Mouse (Mus musculus) testis, postnatal 14 days (tissue): ENCODE data around the gene Sla2.
"Not testable (repeated sequence)": the region's sequence is repeated elsewhere in the genome, so short reads cannot be mapped to it uniquely, and the experiment has no call there.

Experiments
- DNase-seq: peaks from one replicate; pipeline ENCODE4 v3.0.0; 2021; ENCODE audit warnings: low spot score

Sla2 gene

GRCm38 (mm10) chr2:156901344-156901743 is 14.4 kb upstream of the Sla2 start:
- DNase-seq = no peak

GRCm38 (mm10) chr2:156899184-156899583 is 12.2 kb upstream of the Sla2 start:
- no peak for DNase-seq

GRCm38 (mm10) chr2:156898374-156898773 is 11.4 kb upstream of the Sla2 start:
- DNase-seq = no peak

GRCm38 (mm10) chr2:156897034-156897433 is 10.0 kb upstream of the Sla2 start:
- DNase-seq = no peak

DNA sequence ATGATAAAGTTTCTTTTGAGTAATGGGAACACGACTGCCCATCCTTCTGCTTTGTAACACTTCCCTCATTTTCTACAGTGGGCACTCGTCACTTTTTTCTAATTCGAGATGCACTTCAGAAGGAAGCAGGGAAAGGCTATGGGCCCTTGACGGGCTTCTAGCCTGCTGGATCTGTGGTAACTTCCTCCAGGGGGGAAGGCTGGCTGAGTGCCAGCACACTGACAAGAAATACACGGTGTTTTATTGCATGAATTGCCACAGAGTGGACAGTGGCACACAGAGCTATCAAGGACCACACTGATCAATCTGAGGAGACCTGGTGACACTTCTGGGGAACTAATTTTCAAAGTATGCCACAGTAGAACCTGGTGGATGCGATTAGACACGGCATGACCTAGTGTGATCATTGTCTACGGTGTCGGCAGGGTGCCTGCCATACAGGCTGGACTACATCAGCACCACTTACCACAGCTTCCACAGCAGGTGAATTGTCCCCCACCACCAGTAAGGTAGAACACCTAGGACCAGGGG is 9.5 kb upstream of the Sla2 start:
- no peak for DNase-seq

- DNase-seq = no peak
These were observed 7.7 kb upstream of the Sla2 start for GRCm38 (mm10) chr2:156894496-156895265.

DNA sequence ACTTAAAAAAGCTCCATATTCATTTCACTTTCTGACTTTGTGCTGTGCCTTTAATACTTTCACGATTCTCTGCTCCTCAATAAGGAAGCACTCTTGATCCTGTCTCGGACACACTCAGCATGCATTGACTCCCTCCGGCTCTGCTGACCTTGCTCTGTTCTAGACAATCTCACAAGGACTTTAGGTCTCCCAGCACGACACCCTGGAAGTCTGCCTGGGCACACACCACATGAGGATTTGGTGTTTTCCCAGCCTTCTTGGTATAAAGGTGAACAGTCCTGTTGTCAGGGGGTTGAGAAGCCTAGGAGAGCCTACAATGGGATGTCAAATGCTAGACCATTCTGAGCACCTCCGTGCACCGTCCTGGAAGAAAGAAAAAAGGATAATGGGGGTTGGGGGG is 5.8 kb upstream of the Sla2 start:
- DNase-seq = no peak

DNA sequence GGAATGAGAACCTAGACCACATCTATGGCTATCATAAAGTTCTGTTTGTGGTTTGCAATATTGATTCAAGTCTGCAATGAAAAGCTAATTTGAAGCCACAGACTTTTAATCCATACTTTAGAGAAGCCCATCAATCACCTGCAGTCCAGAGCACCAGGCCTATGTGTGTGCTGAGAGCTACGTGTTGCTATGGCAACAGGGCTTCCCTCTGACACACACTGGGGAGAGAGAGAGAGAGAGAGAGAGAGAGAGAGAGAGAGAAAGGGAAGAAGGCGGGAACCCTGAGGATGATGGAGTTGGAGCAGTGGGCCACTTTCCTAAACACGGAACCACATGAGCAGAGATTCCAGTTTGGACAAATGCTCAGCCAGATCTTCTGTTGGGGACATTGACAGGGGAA is 5.2 kb upstream of the Sla2 start:
- DNase-seq = no peak

GRCm38 (mm10) chr2:156888490-156888889 is 1.5 kb upstream of the Sla2 start:
- no peak for DNase-seq

- DNase-seq = no peak
These were observed 834 bp downstream of the Sla2 start for GRCm38 (mm10) chr2:156886084-156886631.

DNA sequence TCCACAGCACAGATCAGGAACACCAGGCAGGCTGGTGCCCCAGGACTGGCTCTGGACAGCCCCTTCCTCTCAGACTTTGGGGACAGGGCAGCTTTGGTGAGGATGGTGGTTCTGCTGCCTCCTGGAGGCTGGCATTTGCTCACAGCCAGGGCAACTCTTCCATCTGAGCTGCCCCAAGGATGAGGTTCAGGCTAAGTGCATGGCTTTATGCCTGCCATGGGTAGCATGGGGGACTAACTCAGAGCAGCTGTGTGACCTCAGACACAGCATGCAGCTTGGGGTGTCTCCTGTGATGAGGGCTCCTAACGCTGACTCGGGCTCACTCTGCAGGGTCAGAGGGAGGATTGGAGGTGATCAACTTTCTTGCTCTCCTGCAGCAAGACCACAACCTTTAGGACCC is 1.3 kb downstream of the Sla2 start:
- DNase-seq = not testable (repeated sequence)

- no peak for DNase-seq
These were observed 2.4 kb downstream of the Sla2 start for GRCm38 (mm10) chr2:156884396-156885211.

DNA sequence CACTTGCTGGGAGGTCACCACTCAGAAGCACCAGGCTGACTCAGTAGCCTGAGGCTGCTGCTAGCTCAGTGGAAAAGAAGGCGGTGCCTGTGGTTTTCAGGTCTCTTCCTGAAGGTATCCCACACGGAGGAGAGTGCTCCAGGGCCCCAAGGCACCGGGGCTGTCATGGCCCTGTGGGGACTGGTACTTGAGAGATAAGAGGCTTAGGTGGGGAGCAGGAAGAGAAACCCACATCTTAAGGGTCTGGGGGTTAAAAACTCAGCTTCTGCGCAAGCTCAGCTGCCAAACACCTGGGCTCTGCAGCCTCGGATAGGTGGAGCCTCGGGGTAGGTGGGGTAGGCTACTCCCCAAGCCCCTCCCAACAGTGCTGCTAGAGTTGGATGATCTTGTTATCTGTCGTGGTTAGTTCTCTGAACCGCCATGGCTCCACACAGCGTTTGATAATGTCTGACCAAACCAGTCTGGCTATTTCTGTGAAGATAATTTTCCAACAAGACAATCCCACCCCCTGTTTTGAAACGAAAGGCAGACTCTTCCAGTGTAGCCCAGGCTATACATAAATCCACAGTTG is 4.5 kb downstream of the Sla2 start:
- no peak for DNase-seq

DNA sequence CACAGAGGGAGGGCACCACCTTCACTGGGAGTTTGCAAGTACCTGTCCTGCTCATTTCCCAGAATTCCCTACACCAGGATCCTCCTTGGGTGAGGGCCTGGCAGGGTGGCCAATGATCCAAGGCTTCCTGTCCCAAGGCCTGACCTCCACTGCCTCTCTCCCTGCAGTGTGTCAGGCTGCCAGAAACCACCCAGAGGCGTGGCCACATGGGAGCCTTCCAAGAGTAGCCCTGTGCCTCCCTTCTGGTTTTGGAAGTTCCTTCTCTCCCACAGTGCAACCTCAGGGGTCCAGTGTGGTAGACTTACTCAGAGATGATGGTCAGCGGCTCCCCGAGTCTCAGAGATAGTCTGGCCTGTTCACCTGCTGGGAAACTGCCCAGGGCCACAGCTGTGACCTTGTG is 7.5 kb downstream of the Sla2 start:
- DNase-seq = no peak

DNA sequence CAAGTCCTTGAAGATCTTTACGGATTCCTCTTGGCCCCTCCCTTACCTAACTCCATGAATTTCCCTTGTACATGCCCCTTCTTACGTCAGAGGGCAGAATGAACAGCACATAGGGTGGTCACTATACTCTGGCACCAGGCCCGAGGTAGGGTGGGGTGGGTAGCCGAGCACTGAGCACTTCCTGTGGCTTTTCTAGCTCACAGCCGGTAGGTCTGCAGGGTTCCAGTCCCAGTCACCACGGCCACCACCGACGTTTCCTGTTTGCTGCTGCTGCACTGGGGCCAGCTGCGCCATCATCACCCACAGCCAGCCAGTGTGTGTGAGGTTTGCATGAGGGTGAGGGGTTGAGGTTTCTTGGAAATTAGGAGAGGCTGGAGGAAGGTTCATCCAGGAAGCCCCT is 9.3 kb downstream of the Sla2 start:
- no peak for DNase-seq

DNA sequence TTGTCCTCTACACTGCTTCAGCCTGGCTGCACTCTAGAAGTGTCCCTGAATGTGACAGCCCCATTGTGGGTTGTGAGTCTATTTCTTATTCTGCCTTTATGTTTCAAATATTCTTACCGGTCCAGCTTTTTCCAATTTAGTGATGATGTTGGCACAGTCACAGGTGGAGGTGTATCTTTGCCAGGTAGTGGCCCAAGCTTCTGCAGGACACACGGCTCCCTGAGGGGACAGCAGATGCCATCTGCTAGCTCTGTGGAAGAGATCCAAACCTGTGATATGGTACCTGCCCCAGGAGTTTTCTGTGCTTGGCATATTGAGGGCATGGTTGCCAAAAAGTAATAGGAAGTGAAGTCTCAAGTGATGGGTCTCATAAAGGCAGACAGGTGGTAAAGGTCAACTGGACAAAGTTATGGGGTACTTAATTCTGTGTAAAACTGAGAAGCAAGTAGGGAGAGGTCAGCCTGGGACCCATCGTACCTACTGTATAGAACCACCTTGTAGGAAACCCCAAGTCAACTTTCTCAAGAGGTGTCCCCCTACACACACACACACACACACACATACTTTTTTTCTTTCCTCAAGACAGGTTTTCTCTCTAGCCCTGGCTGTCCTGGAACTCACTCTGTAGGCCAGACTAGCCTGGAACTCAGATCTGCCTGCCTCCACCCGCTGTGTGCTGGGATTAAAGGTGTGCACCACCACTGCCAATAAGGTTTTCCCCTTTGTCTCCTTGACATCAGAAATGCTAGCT is 12.1 kb downstream of the Sla2 start:
- DNase-seq = no peak

GRCm38 (mm10) chr2:156874047-156874759 is 12.8 kb downstream of the Sla2 start:
- DNase-seq = no peak

DNA sequence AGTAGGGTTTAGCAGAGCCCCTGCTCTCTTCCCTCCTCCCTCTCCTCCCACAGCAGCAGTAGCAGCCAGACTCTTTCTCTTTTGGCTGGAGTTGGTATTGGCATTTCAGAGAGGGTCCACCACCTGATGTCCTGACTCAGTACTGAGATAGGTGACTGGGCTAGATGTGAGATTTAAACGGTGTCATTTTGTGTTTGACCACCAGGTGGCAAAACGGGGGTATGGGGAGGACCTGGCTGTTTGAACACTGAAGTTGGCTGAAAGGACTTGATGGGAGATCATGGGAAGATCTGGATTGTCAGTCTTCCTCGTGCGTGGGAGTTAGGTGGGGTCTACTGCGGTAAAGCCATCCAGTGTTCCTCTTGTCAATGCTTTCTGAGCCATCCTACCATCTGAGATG is 13.4 kb downstream of the Sla2 start:
- DNase-seq = no peak

- peak; percentile 56 for DNase-seq
These were observed 16.5 kb downstream of the Sla2 start for GRCm38 (mm10) chr2:156870519-156870918.

GRCm38 (mm10) chr2:156869554-156869953 is 17.4 kb downstream of the Sla2 start:
- DNase-seq = no peak

GRCm38 (mm10) chr2:156868994-156869393 is 18.0 kb downstream of the Sla2 start:
- DNase-seq = no peak
